Mouse (Mus musculus): Measurements from ENCODE around the gene Il2ra. TPM values are rescaled to one million over a fixed set of nuclear protein-coding genes. Genes with fewer than 3 reads are reported as not detected.

The Il2ra gene
- polyA plus RNA-seq, 1 experiment, result 0.28 TPM

- Histone ChIP-seq H3K4me3 (replicated peaks; ENCODE audit: insufficient read depth, low read depth, low read length) (no peak overlapping the region), H3K27ac (ENCODE audit: insufficient read depth, low read length) (no peak overlapping the region), H3K4me1 (ENCODE audit: control insufficient read depth, insufficient read depth, low read length) (no peaks in the 10 kb centered on the region), H3K27me3 (ENCODE audit: control insufficient read depth, insufficient read depth, low read length) (no peaks in the 10 kb centered on the region)
- TF ChIP-seq CTCF (IDR thresholded peaks at IDR 0.05; ENCODE audit: borderline replicate concordance, insufficient read depth, low read depth, low read length) (no peak), POLR2A (IDR thresholded peaks at IDR 0.05; ENCODE audit: borderline replicate concordance, insufficient read depth, low read length) (no peak)
- DNase-seq, result no peak
- WGBS, result 57% methylated on average over 9 of the region's 9 CpGs
Measured at GRCm38 (mm10) chr2:11654990-11655931, 12.7 kb downstream of the Il2ra start.

GRCm38 (mm10) chr2:11657581-11657980 lies 15.0 kb downstream of the Il2ra start:
- no peaks in the 10 kb centered on the region for H3K27me3 ChIP-seq (ENCODE audit: control insufficient read depth, insufficient read depth, low read length)
- 87% methylated on average over 2 of the region's 2 CpGs for WGBS
- TF ChIP-seq POLR2A (IDR thresholded peaks at IDR 0.05; ENCODE audit: borderline replicate concordance, insufficient read depth, low read length), result no peak
- no peak for TF ChIP-seq CTCF (IDR thresholded peaks at IDR 0.05; ENCODE audit: borderline replicate concordance, insufficient read depth, low read depth, low read length)
- no peaks in the 10 kb centered on the region for H3K4me1 ChIP-seq (ENCODE audit: control insufficient read depth, insufficient read depth, low read length)
- no peak overlapping the region for H3K4me3 ChIP-seq (replicated peaks; ENCODE audit: insufficient read depth, low read depth, low read length)
- no peak for DNase-seq
- H3K27ac ChIP-seq (ENCODE audit: insufficient read depth, low read length), result no peak overlapping the region

- Histone ChIP-seq H3K27me3 (ENCODE audit: control insufficient read depth, insufficient read depth, low read length) (no peaks in the 10 kb centered on the region), H3K27ac (ENCODE audit: insufficient read depth, low read length) (no peak overlapping the region), H3K4me1 (ENCODE audit: control insufficient read depth, insufficient read depth, low read length) (no peaks in the 10 kb centered on the region), H3K4me3 (replicated peaks; ENCODE audit: insufficient read depth, low read depth, low read length) (no peak overlapping the region)
- DNase-seq, result no peak
- WGBS, result 14% methylated on average over 2 of the region's 2 CpGs
- TF ChIP-seq POLR2A (IDR thresholded peaks at IDR 0.05; ENCODE audit: borderline replicate concordance, insufficient read depth, low read length), result no peak
- no peak for TF ChIP-seq CTCF (IDR thresholded peaks at IDR 0.05; ENCODE audit: borderline replicate concordance, insufficient read depth, low read depth, low read length)
Measured at GRCm38 (mm10) chr2:11659263-11659662, 16.7 kb downstream of the Il2ra start.

GRCm38 (mm10) chr2:11662143-11662906 lies 19.7 kb downstream of the Il2ra start:
- H3K27me3 ChIP-seq (ENCODE audit: control insufficient read depth, insufficient read depth, low read length), result no peaks in the 10 kb centered on the region
- H3K27ac ChIP-seq (ENCODE audit: insufficient read depth, low read length), result no peak overlapping the region
- 67% methylated on average over 6 of the region's 6 CpGs for WGBS

DNA sequence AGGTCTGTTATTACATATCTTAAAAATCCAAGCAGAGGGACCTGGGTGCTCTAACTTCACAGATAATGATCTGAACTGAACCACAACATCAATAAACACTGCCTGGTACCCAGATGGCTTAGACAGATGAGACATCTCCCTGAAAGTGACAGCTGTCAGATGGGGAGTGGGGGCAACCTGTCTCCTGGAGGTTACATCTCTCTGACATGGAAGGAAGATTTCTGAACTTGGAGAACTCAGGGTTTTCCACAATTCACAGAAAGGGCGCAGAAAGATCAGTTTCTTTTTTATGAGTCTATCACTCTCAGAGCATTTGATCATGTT lies 20.3 kb downstream of the Il2ra start:
- H3K4me1 ChIP-seq (ENCODE audit: control insufficient read depth, insufficient read depth, low read length), result no peaks in the 10 kb centered on the region
- no peaks in the 10 kb centered on the region for H3K27me3 ChIP-seq (ENCODE audit: control insufficient read depth, insufficient read depth, low read length)
- 96% methylated on average over 1 of the region's 1 CpGs for WGBS
- DNase-seq, result no peak
- H3K27ac ChIP-seq (ENCODE audit: insufficient read depth, low read length), result no peak overlapping the region
- TF ChIP-seq CTCF (IDR thresholded peaks at IDR 0.05; ENCODE audit: borderline replicate concordance, insufficient read depth, low read depth, low read length), result no peak
- no peak for TF ChIP-seq POLR2A (IDR thresholded peaks at IDR 0.05; ENCODE audit: borderline replicate concordance, insufficient read depth, low read length)
- H3K4me3 ChIP-seq (replicated peaks; ENCODE audit: insufficient read depth, low read depth, low read length), result no peak overlapping the region

More at GRCm38 (mm10) chr2:11662143-11662906, 19.7 kb downstream of the Il2ra start:
- no peak for TF ChIP-seq CTCF (IDR thresholded peaks at IDR 0.05; ENCODE audit: borderline replicate concordance, insufficient read depth, low read depth, low read length)
- no peak for TF ChIP-seq POLR2A (IDR thresholded peaks at IDR 0.05; ENCODE audit: borderline replicate concordance, insufficient read depth, low read length)
- DNase-seq, result no peak
- Histone ChIP-seq H3K4me3 (replicated peaks; ENCODE audit: insufficient read depth, low read depth, low read length) (no peak overlapping the region), H3K4me1 (ENCODE audit: control insufficient read depth, insufficient read depth, low read length) (no peaks in the 10 kb centered on the region)

DNA sequence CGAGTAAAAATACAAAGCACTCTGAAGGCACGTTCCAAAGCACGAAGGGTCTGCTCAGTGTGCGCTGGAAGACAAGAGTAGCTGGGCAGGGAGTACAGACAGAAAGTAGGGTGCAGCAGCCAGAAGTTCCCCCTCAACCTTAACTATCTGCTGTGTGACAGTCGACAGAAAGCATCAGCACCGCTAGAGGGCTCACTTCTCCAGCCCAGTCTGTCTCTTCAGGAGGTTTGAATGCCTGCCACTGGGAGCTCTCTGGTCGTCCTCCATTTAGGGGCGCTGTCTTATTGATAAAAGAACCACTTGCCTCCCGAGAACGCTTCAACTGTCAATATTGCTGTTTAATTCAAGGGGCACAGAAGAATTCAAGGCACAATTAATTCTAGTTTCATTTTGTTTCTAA lies 21.4 kb downstream of the Il2ra start:
- WGBS, result 3% methylated on average over 10 of the region's 10 CpGs
- H3K27ac ChIP-seq (ENCODE audit: insufficient read depth, low read length), result no peak overlapping the region
- H3K4me1 ChIP-seq (ENCODE audit: control insufficient read depth, insufficient read depth, low read length), result no peaks in the 10 kb centered on the region
- DNase-seq, result peak; percentile 62 to 68
- no peaks in the 10 kb centered on the region for H3K27me3 ChIP-seq (ENCODE audit: control insufficient read depth, insufficient read depth, low read length)
- H3K4me3 ChIP-seq (replicated peaks; ENCODE audit: insufficient read depth, low read depth, low read length), result peak overlapping the region; percentile 22
- TF ChIP-seq POLR2A (IDR thresholded peaks at IDR 0.05; ENCODE audit: borderline replicate concordance, insufficient read depth, low read length) (no peak), CTCF (IDR thresholded peaks at IDR 0.05; ENCODE audit: borderline replicate concordance, insufficient read depth, low read depth, low read length) (peak; percentile 74; the same call in 1 of the 2 replicates)

DNA sequence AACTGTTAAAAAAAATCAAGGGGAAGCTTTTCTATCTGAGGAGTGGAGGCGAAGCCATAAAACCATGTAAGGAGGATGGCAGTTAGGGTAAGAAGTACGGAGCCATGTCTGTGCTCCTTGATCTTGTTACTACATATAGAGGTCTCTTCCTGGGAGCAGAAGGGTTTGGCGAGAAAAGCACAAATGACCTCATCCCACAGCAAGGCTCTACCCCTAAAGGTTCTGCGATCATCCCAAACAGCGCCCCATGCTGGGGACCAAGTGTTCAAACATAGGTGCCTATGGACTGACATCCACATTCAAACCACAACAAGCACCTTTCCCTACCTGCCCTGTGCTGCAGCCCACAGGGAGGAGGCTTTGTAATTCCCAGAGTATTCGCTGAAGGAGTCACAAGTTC lies 21.8 kb downstream of the Il2ra start:
- peak; percentile 18 to 22 for DNase-seq
- H3K4me3 ChIP-seq (replicated peaks; ENCODE audit: insufficient read depth, low read depth, low read length), result peak overlapping the region; percentile 23
- 44% methylated on average over 6 of the region's 6 CpGs for WGBS
- TF ChIP-seq CTCF (IDR thresholded peaks at IDR 0.05; ENCODE audit: borderline replicate concordance, insufficient read depth, low read depth, low read length) (no peak), POLR2A (IDR thresholded peaks at IDR 0.05; ENCODE audit: borderline replicate concordance, insufficient read depth, low read length) (no peak)
- no peaks in the 10 kb centered on the region for H3K27me3 ChIP-seq (ENCODE audit: control insufficient read depth, insufficient read depth, low read length)
- no peaks in the 10 kb centered on the region for H3K4me1 ChIP-seq (ENCODE audit: control insufficient read depth, insufficient read depth, low read length)
- H3K27ac ChIP-seq (ENCODE audit: insufficient read depth, low read length), result no peak overlapping the region
